Mouse (Mus musculus) brown adipose tissue, adult 24 weeks (tissue): Measurements from ENCODE around the gene Nmur1. TPM values are rescaled to one million over a fixed set of nuclear protein-coding genes. Genes with fewer than 3 reads are reported as not detected.
A peak's percentile ranks its signal among the peaks of the same experiment; 100 is the strongest.

Source experiments
- H3K27ac ChIP-seq: fragments of 200-500 bp; replicated peaks from 2 replicates; pipeline ENCODE4 v1.5.1; 2012; ENCODE audit warnings: low read depth, mild to moderate bottlenecking, low read length
- H3K4me1 ChIP-seq: fragments of 200-500 bp; 2 replicates; pipeline ENCODE4 v1.6.1; 2012; ENCODE audit warnings: low read length, mixed read lengths; ENCODE audit not compliant: control insufficient read depth, insufficient read depth, insufficient read length
- H3K4me3 ChIP-seq: fragments of 200-500 bp; 2 replicates; pipeline ENCODE4 v1.5.1; 2012; ENCODE audit warnings: low read depth, mild to moderate bottlenecking, low read length, moderate library complexity; ENCODE audit not compliant: insufficient read depth
- polyA plus RNA-seq: library from polyadenylated mRNA; stranded (reverse); fragments of >200 nt; gene quantifications from 2 replicates; pipeline ENCODE4 v1.2.4, GENCODE M21; 2012; ENCODE audit not compliant: missing spikeins, insufficient read depth, insufficient read length

Nmur1 gene
- polyA plus RNA-seq, 1 experiment = not detected

DNA sequence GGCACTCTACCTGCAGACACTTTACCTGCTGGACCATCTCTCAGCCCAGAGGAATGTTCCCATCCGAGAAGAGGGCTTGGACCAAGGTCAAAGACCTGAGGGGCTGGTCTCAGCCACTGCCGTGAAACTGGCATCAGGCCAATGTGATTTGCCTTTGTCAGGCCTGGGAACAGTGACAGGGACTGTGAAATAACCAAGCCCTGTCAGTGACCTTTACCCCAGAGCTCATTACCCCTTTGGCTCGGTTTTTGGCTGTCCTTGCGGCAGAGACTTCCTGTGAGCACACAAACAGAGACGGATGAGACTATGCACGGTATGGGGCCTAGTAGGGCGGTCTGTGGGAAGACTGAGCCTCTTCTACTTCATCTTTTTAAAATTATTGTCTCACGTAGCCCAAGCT is 19.1 kb downstream of the Nmur1 start:
- peaks cover 13% of the 10 kb centered on the region for H3K4me1 ChIP-seq
- H3K27ac ChIP-seq = peak overlapping the region; percentile 70
- no peak overlapping the region for H3K4me3 ChIP-seq

DNA sequence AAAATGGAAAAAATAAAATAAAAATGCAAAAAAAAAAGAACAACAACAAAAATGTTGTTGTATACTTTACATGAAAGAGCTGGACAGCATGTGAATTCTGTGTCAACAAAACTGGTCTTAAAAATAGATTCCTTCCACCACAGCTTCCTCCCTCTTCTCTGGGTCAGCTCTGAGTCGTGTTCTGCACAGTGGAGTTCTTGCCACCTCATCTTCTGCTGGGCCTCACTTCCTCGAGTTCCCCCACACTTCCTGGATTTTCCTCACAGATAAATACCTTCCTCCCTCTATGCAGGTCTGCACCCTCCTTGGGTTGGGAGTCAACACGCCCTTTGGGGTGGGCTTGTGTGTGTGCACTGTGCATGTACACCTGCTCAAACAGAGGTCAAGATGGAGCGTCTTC is 19.7 kb downstream of the Nmur1 start:
- Histone ChIP-seq H3K4me1 (peaks cover 13% of the 10 kb centered on the region), H3K4me3 (no peak overlapping the region), H3K27ac (peak overlapping the region; percentile 70)

DNA sequence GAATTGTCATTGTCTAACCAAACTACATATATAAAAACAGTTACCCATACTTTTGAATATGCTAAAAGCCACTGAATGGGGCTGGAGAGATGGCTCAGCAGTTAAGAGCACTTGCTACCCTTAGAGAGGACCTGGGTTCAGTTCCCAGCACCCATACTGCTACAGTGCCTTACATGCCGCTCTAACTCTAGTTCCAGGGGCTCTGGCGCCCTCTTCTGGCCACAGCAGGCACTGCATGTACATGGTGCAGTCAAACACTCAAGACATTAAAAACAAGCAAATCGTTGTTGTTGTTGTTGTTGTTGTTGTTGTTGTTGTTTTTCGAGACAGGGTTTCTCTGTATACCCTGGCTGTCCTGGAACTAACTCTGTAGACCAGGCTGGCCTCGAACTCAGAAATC is 21.2 kb downstream of the Nmur1 start:
- H3K4me3 ChIP-seq = no peak overlapping the region
- no peak overlapping the region for H3K27ac ChIP-seq
- H3K4me1 ChIP-seq = peaks cover 13% of the 10 kb centered on the region

DNA sequence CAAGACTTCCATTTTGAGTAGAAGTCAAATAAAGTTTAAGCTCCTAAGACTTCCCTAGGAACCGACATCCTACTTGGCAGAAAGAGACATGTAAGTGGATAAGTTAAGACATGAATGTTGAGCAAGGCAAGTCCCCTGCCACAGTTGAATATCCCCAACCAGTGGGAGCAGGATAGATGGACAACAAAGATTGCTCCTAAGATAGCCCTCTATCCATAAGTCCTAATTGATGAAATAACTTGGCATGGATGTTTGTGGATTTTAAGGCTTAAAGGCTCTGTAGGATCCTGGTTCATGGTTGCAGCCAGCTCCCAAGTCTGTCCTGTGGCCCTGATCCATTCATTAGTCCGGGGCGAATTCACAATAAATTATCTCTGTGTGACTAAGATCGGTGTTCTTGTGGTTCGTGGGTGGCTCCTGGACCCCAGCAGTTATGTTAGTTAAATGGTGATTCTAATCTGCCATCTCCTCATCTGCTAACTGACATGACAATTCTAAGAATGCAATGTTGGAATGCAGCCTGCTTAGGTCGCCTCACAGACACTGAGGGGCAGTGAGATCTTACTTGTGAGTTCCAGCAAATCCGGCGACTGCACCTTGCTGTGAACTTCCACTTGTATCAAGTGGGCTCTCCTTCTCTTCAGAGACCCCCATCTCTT is 25.8 kb downstream of the Nmur1 start:
- no peak overlapping the region for H3K4me3 ChIP-seq
- H3K4me1 ChIP-seq = peaks cover 2% of the 10 kb centered on the region
- no peak overlapping the region for H3K27ac ChIP-seq

DNA sequence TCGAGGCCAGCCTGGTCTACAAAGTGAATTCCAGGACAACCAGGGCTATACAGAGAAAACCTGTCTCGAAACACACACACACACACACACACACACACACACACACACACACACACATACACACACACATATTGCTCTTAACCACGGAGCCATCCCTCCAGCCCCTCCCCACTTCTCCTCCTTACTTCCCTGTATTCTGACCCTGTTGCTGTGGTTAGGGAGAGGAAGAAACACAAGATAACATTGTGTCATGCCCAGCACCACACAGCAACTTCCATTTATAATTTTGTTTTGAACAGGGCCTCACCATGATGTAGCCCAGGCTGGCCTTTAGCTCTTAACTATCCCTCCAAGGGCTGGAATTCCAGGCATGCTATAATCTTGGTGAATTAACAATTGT is 26.7 kb downstream of the Nmur1 start:
- Histone ChIP-seq H3K4me3 (no peak overlapping the region), H3K4me1 (peaks cover 2% of the 10 kb centered on the region), H3K27ac (no peak overlapping the region)

DNA sequence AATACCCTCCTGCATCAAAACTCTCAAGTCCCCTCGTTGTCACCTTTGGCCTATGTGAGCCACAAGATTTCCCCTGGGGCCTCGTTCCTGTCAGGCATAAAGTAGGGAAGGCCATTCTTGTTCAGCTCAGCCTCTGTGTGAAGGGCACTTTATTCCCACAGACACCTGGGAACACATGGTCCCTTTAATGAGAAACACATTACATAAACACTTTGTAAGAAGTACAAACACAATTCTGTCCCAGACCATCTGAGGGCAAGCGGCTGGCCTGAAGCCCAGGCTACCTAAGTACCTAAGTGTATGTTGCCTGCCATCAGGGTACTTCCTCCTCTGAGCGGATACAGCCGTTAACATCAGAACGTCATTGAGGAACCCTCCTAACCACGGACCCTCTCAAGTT is 27.8 kb downstream of the Nmur1 start:
- H3K27ac ChIP-seq = no peak overlapping the region
- H3K4me3 ChIP-seq = no peak overlapping the region
- peaks cover 1% of the 10 kb centered on the region for H3K4me1 ChIP-seq

DNA sequence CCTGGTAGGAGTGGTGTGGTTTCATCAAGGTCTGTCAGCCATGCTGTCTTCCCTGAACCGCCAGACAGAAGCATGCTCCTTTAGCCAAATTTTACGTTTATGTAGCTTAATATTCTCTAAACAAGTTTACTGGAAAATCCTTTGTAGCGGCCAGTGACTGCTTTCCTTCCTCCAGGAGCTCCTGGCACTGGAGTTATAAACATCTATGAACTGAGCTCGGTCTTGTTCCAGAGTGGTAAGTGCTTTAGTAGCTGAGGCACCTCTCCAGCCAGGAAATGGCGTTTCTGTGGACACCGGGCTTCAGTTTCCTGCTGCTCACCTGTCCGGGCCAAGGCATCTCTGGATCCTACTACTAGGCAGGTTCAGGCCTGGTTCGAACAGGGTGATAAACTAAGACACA is 28.4 kb downstream of the Nmur1 start:
- Histone ChIP-seq H3K27ac (no peak overlapping the region), H3K4me3 (no peak overlapping the region), H3K4me1 (no peaks in the 10 kb centered on the region)

DNA sequence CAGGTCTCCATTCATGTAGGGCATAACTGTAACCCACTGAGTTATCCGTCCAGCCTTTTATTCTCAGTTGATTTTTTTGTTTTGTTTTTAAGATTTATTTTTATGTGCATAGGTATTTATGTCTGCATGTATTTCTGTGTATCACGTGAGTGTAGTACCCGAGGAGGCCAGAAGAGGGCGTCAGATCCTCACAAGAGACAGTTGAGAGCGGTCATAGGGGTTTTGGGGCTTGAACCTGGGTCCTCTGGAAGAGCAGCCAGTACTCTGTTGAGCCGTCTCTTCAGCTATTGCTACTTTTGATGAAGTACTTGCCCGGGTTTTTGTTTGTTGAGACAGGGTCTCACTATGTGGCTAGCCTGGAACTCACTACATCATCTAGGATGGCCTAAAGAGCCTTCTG is 30.1 kb downstream of the Nmur1 start:
- no peaks in the 10 kb centered on the region for H3K4me1 ChIP-seq
- H3K27ac ChIP-seq = no peak overlapping the region
- H3K4me3 ChIP-seq = no peak overlapping the region

DNA sequence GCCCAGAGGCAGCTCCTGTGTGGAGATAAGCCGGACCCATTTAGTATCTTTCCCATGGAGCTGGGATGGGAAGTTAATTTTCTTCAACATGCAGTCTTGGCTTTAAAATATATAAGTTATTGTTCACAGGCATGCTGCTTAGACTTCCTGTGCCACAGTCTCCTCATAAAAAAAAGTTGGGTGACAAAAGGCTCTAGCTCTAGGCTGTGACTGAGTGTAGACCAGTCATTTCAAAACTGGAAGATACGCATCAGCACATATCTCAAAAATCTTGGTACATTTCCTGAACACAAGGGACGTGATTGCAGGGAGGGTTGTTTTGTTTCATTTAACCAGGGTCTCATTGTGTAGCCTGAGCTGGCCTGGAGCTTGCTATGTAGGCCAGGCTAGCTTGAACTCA is 31.8 kb downstream of the Nmur1 start:
- Histone ChIP-seq H3K4me1 (no peaks in the 10 kb centered on the region), H3K4me3 (no peak overlapping the region), H3K27ac (no peak overlapping the region)

DNA sequence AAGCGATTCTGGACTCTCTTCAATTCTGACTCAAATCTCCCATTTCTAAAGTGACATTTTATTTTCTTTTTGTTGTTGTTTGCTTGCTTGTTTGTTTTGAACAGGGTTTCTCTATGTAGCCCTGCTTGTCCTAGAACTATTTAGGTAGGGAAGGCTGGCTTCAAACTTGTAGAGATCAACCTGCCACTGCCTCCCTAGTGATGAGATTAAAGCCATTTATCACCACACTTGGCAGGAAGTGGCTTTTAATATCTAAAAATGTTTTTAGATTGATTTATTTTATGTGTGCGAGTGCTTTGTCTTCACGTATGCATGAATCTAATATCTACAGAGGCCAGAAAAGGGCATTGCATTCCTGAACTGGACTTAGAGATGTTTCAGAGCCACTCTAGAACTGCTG is 32.8 kb downstream of the Nmur1 start:
- Histone ChIP-seq H3K4me1 (no peaks in the 10 kb centered on the region), H3K4me3 (no peak overlapping the region)

DNA sequence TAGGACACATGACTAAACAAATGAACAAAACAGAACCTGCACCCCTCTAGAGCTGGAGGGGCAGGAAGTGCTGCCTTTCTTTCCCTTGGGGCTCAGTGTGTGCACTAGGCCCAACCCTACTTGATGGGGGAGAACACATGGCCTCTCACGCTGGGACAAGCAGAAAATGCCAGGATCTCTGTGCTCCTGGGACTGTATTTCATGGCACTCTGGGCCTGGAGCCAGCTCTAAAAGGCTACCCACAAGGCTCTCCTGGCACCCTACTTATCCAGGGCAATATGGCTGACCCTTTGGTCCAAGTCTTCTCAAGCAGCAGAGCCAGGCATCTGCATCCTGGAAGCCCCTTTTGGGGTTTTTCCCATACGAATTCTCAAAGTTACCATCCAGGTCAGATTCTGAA is 34.6 kb downstream of the Nmur1 start:
- H3K27ac ChIP-seq = no peak overlapping the region
- no peak overlapping the region for H3K4me3 ChIP-seq
- H3K4me1 ChIP-seq = no peaks in the 10 kb centered on the region

More for the DNA sequence above, 32.8 kb downstream of the Nmur1 start:
- H3K27ac ChIP-seq = no peak overlapping the region

DNA sequence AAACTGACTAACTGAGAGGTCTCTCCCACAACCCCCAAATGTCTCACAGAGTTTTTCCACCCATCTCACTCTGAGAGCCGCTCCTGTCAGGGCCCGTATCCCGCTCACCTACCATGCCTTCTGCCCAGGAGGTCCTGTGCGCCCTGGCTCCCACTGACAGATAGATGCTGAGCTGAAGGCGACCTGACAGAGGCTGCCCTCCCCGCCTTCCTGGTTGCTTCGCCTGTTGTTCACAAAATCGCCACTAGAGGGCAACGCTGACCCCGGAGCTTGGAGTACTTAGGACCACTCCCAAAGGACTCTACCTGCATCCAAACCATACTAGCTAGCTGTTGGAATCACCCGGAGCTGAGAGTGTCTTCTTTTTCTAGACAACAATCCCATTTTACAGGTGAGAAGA is 36.8 kb downstream of the Nmur1 start:
- Histone ChIP-seq H3K4me1 (no peaks in the 10 kb centered on the region), H3K27ac (no peak overlapping the region), H3K4me3 (no peak overlapping the region)

DNA sequence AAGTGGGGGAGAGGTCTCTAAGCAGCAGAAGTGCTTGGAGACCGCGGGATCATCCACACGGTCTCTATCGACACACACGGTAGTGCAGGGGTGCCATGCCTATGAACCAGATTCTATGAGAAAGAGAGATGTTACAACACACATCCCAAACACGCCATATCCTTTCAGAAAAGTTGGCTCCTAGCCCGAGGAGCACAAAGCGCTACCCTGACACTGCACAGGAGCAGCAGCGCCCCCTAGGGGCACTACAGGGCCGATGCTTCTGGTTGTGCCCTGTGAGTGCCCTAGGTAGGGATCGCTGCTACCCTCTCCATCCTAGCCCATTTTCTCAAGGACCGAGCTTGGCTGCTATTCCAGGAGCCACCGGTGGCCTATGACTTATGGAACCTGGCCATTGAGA is 45.0 kb downstream of the Nmur1 start:
- Histone ChIP-seq H3K27ac (no peak overlapping the region), H3K4me1 (peaks cover 10% of the 10 kb centered on the region), H3K4me3 (peak overlapping the region; percentile 17; the same call in 1 of the 2 replicates)

DNA sequence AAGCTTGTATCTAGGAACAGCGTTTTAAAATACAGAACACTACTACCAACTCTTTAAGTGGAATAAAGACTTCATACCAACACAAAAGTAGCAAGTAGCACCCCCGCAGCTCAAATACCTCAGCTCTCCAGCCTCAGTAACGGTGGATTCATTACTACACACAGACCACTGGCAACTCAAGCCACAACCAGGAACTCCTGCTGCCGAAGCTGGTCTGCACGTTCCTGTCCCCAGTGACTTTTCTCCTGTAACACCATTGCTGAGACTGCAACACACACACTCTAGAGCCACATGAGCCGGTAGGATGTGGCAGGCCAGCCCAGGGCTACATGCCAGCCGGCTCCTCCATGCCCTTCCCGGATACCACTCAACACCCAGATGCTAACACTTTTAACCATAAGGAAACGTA is 46.9 kb downstream of the Nmur1 start:
- no peak overlapping the region for H3K27ac ChIP-seq
- no peak overlapping the region for H3K4me3 ChIP-seq
- H3K4me1 ChIP-seq = peaks cover 10% of the 10 kb centered on the region

DNA sequence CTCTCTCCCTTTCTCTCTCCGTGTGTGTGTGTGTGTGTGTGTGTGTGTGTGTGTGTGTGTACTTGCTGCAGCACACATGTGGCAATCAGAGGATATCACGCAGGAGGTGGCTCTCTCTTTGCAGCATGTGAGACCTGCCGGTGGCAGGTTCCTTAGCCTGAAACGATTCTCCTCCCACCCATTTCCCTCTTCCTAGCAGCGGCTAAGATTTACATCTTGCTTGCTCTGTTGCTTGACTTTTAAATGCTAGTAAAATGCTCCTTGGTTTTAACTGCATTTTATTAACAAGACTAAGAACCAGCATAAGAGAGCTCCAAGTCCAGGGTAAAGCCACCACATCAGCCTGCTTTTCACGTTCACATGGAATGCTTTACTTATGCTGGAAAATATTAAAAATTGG is 47.4 kb downstream of the Nmur1 start:
- H3K27ac ChIP-seq = no peak overlapping the region
- peaks cover 10% of the 10 kb centered on the region for H3K4me1 ChIP-seq
- no peak overlapping the region for H3K4me3 ChIP-seq

DNA sequence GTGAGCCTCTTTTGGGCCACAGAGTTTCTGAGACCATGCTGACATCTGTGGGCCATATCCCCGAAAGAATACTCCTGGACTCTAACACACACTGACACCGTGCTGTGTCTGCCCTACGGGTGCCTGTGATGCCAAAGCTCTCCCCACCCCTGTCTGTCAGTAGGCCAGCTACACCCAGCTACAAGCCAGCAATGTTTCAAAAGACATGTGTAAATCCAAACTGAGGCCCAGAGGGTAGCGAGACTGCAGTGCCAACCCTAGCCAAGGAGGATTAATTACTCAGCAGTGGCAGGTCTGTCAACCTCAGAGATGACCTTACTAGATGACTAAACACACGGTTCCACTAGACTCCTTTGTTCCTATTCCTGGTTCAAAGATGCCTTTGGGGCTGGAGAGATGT is 49.7 kb downstream of the Nmur1 start:
- H3K27ac ChIP-seq = no peak overlapping the region
- peaks cover 10% of the 10 kb centered on the region for H3K4me1 ChIP-seq
- no peak overlapping the region for H3K4me3 ChIP-seq
